Mouse (Mus musculus) heart, postnatal 36 days (tissue): ENCODE results near the gene Nrl. TPM values are rescaled to one million over a fixed set of nuclear protein-coding genes. Genes with fewer than 3 reads are reported as not detected.

Source experiments
- DNase-seq, 2 experiments: peaks; one replicate each; pipeline ENCODE4 v3.0.0; 2021 to 2022
- intact Hi-C: fragments of 180-260 bp; cut with DNase I; formaldehyde crosslinking; loops from one replicate; pipeline ENCODE4 v1.15.1; 2025
- total RNA-seq, 2 experiments: library from RNA; stranded (reverse); gene quantifications; 2 replicates each; pipeline ENCODE4 v1.2.3; 2021

Gene Nrl
- total RNA-seq, 2 experiments from 2014 or later = not detected

- intact Hi-C loops = no loop called here
Measured at GRCm38 (mm10) chr14:55491291-55491833, 33.4 kb downstream of the Nrl start.

DNA sequence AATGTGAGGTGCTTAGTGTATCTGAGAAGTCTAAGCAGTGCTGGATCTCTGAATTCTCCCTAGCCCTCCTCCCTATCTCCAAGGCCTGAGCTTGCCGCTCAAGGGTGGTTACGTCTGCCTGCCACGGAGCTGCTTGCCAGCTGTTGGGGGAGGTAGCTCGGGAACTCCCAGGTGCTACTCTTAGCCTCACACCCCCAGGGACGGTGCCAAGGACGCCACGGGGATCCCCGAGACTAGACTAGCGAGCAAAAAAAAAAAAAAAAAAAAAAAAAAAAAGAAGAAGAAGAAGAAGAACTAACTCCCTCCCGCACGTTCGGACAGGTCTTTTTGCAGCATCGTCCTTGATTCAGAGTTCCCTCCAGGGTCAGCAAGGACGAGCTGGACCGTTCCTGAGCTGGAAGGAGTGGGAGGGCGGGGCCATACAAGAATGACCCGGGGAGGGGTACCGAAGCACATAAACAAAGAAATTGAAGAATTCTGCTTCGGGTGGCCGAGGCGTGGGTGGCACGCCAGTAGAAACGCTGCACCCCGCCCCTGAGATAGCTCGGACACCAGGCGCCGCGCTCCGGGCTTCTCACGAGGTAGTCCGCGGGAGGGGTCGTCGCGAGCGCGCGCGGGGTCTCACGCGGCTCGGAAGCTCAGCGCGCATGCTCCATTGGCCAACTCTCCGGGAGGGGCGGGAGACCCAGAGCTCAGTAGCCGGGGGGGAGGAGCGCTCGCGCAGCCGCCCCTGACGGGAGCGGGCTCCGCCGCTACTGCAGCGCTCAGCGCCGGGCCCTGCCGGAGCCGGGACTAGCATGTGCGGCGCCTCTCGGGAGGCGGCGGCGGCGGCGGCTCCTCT, 34.2 kb downstream of the Nrl start, which contains the start of gene Carmil3:
Gene Carmil3 (plus strand): TSS at position 291 of the 841 bp plus-strand sequence.
- intact Hi-C loops = no loop called here
- DNase-seq = peak; percentile 59 to 69

More at GRCm38 (mm10) chr14:55491291-55491833, 33.4 kb downstream of the Nrl start:
- DNase-seq = peak; percentile 55 to 59

DNA sequence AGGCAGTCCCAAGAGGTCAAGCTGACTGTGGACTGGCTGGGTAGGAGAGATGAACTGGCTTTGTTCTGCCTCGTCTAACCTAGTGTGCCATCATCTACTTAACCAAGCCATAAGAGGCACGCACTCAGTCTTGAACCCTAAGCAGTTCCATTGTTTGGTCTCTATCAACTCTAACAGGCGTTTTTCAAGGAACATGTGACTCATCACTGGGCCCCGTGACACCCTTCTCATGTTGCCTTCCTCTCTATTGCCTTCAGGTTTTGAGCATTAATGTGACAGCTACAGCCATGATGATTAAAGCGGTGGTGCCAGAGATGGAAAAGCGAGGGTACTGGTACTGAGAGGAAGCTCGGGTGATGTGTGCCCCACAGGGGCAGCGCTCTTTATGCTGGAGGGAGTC, 37.9 kb downstream of the Nrl start:
- intact Hi-C loops = no loop called here
- DNase-seq = no peak

DNA sequence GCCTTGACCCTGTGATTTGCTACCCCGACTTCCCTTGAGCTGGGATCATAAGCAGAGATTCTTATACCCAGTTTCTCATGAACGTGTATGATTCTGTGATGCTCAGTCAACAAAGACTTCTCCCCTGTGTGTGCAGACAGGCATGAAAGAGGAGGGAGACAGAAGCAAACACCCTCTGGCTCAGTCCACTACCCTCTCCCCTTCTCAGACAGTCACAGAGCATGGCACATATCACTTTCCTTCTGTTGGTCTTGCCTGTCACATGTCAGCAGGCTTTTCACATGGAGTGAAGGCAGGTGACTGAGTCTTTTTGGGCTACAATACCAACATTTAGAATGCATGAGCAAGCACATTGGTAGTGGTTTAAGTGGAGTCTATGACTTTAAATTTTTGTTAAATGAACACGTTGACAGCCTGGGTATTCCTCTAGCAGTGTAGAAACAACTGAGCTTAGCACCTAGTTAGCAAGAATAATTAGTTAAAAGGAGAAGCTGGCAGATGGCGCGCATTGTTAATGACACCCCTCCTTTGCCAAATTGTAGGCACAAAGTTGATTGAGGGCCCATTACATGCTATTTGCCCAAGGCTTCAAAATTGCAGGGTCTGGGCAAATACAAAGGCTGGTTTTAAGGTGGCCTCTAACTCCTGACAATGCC, 40.2 kb downstream of the Nrl start:
- intact Hi-C loops = no loop called here
- DNase-seq = no peak

- intact Hi-C loops = loop anchor here (5.0 kb wide), 1 partner anchor 78 kb away; no protein-coding TSS in a partner anchor
- DNase-seq = no peak
Measured at GRCm38 (mm10) chr14:55479629-55480028, 45.2 kb downstream of the Nrl start.

- DNase-seq = peak; percentile 79 to 82
- intact Hi-C loops = loop anchor here (5.0 kb wide), 1 partner anchor 78 kb away; no protein-coding TSS in a partner anchor
Measured at GRCm38 (mm10) chr14:55478651-55479599, 45.9 kb downstream of the Nrl start, which contains the start of gene Dhrs4. Gene Dhrs4, plus strand, starts transcription at chr14:55478758.

DNA sequence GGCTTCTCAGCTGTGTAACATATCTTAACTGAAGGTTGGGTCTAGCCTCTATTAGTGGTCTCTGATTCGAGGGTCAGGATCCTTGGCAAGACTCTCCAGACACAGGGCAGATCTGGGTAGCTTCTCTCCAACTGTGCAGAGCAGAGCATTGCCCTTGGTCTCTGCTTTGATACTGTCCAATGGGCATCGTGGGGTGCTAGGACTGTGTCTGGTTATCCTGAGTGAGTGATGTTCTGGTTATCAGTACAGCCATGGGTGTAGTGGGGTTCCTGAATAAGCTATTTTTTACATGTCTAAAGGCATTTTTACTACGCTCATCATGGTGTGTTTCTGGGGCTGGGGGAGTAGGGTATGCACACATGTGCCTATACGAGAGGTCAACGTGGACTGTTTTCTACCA, 47.0 kb downstream of the Nrl start:
- intact Hi-C loops = loop anchor here (5.0 kb wide), 1 partner anchor 79 kb away; no protein-coding TSS in a partner anchor
- DNase-seq = no peak

DNA sequence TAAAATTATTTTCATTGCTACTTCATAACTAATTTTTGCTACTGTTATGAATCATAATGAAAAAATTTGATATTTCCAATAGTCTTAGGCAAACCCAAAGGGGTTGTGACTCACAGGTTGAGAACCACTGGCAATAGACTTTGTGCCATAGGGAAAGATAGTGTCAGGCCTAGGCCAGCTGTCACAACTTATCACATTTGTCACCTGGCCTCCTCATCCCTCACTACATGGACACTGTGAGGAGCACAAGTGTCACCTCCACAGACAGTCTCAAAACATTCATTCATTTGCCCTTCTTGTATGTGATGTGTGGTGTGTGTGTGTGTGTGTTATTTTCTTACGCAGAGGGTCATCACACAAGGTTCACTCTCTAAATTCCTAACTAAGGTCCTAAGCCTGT, 47.4 kb downstream of the Nrl start:
- no peak for DNase-seq
- intact Hi-C loops = loop anchor here (5.0 kb wide), 1 partner anchor 80 kb away; no protein-coding TSS in a partner anchor

DNA sequence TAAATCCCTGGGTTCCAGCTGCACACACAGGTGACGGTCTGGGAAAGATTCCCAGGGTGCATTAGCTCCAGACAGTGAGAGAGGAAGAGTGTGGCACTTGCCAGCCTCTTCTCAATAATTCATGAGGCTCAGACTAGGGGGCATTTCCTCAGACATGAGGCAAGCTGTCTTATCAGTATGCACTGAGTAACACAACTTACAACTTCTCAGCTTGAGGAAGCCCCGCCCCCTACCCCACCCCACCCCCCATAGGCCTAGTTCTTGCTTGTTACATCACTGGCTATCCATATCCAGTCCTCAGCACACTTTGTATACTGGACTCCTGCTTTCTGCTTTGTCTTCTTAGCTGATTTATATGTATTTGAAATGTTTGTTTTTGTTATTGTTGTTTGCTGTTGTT, 49.1 kb downstream of the Nrl start:
- intact Hi-C loops = loop anchor here (5.0 kb wide), 1 partner anchor 82 kb away; no protein-coding TSS in a partner anchor
- DNase-seq = no peak

- no peak for DNase-seq
Measured at GRCm38 (mm10) chr14:55470806-55471205, 54.0 kb downstream of the Nrl start.

DNA sequence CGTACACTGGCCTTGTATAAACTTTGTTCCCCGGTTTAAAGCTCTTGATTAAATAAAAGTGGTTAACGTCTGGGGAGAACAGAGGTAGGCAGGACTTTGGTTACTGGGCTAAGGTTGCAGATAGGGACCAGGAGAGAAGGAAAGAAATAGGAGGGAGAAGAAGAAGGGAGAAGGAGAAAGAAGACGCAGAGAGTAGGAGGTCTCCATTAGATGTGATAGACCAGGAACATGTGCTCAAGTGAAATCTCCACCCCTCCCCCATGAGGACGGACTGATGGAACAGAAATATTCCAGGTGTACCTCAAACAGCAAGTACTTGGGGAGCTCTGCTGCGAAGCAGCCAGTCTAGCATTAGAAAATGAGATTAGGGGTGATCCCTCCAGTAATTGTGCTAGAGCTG, 55.0 kb downstream of the Nrl start:
- DNase-seq = no peak

More at GRCm38 (mm10) chr14:55470806-55471205, 54.0 kb downstream of the Nrl start:
- intact Hi-C loops = no loop called here

DNA sequence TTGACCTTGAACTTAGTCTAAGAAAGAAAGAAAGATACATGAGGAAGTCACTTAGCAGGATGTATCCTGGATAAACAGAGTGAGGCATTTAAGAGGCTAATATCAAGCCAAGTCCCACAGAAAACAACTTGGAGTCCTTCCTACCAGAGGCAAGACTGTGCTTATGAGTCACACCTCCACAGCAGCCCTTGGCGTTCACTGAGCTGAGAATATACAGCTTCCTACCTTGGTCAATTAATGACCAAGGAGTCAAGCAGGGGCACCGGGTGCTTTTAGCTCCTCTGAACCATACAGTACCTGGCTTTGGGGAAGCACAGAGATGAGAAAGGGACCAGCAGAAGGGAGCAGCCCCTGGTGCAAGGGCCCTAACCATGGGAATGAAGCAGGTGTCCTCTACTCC, 55.7 kb downstream of the Nrl start:
- intact Hi-C loops = no loop called here

More for the DNA sequence above, 55.0 kb downstream of the Nrl start:
- intact Hi-C loops = no loop called here

More for the DNA sequence above, 55.7 kb downstream of the Nrl start:
- no peak for DNase-seq

Other genes with a start within 250 kb of the Nrl start
- gene Dhrs4, start 46.2 kb downstream of the Nrl start, total RNA-seq = 100 to 1,000 TPM; 118 to 130 TPM
- gene Carmil3, start 34.3 kb downstream of the Nrl start, total RNA-seq = 1 to 10 TPM; 3.1 to 3.2 TPM
- gene Cpne6, start 14.5 kb downstream of the Nrl start, total RNA-seq = not detected
- gene Pck2, start 15.3 kb upstream of the Nrl start, total RNA-seq = 10 to 100 TPM; 12.9 to 13.2 TPM
- gene Dcaf11, start 35.0 kb upstream of the Nrl start, total RNA-seq = 100 to 1,000 TPM; 138 to 148 TPM
- gene A730061H03Rik, start 35.4 kb upstream of the Nrl start, total RNA-seq = not detected
- 100 to 1,000 TPM; 188 to 200 TPM for gene Fitm1, start 50.6 kb upstream of the Nrl start, total RNA-seq
- gene Psme1, start 53.1 kb upstream of the Nrl start, total RNA-seq = 100 to 1,000 TPM; 250 to 298 TPM
- gene Emc9, start 60.3 kb upstream of the Nrl start, total RNA-seq = 10 to 100 TPM; 59.7 to 63.2 TPM
- 100 to 1,000 TPM; 103 to 107 TPM for gene Psme2, start 66.1 kb upstream of the Nrl start, total RNA-seq
- gene Rnf31, start 66.7 kb upstream of the Nrl start, total RNA-seq = 10 to 100 TPM; 29.1 to 35.0 TPM
- 10 to 100 TPM; 10.6 to 17.7 TPM for gene Irf9, start 78.6 kb upstream of the Nrl start, total RNA-seq
- under 1 TPM; 0.11 to 0.19 TPM for gene Rec8, start 93.1 kb upstream of the Nrl start, total RNA-seq
- gene Ipo4, start 111.0 kb upstream of the Nrl start, total RNA-seq = 10 to 100 TPM; 54.1 to 62.7 TPM
- 1 to 10 TPM; 3.0 to 3.7 TPM for gene Gm49378, start 112.9 kb upstream of the Nrl start, total RNA-seq
- 10 to 100 TPM; 38.3 to 42.1 TPM for gene Tm9sf1, start 118.8 kb upstream of the Nrl start, total RNA-seq
- under 1 TPM; 0.51 to 0.61 TPM for gene Tssk4, start 125.2 kb upstream of the Nrl start, total RNA-seq
- gene Mdp1, start 135.5 kb upstream of the Nrl start, total RNA-seq = 10 to 100 TPM; 42.6 to 57.7 TPM
- 10 to 100 TPM; 10.8 to 11.0 TPM for gene Gmpr2, start 147.0 kb upstream of the Nrl start, total RNA-seq
- 100 to 1,000 TPM; 242 to 257 TPM for gene Nedd8, start 147.1 kb upstream of the Nrl start, total RNA-seq
- 10 to 100 TPM in 1 of 2 experiments, 1 to 10 TPM in 1; 10.0 to 12.9 TPM for gene Tinf2, start 156.8 kb upstream of the Nrl start, total RNA-seq
- gene Tgm1, start 188.9 kb upstream of the Nrl start, total RNA-seq = under 1 TPM; 0.31 to 0.33 TPM
- 10 to 100 TPM; 12.7 to 13.3 TPM for gene Rabggta, start 197.3 kb upstream of the Nrl start, total RNA-seq
- 10 to 100 TPM; 41.3 to 44.2 TPM for gene Dhrs1, start 220.7 kb upstream of the Nrl start, total RNA-seq
- 10 to 100 TPM in 1 of 2 experiments, 1 to 10 TPM in 1; 8.4 to 12.8 TPM for gene Nop9, start 220.7 kb upstream of the Nrl start, total RNA-seq
- 1 to 10 TPM in 1 of 2 experiments, under 1 TPM in 1; 0.64 to 1.6 TPM for gene Cideb, start 233.5 kb upstream of the Nrl start, total RNA-seq
- gene Ltb4r2, start 236.4 kb upstream of the Nrl start, total RNA-seq = under 1 TPM in 1 of 2 experiments, not detected in 1; 0.19 TPM
- gene Ltb4r1, start 241.0 kb upstream of the Nrl start, total RNA-seq = under 1 TPM in 1 of 2 experiments, not detected in 1; 0.24 TPM